Mouse (Mus musculus) hindbrain, embryonic 11.5 days (tissue): ENCODE measurements at regions not wholly inside any gene's neighbourhood (a gene's known extent, or its start where the extent isn't known, plus 50 kb on each side); places are given as distances from the start of the nearest gene placed in this dataset.

Experiments
- ATAC-seq: fragments of 200-750 bp; cut with Nextera tagmentation; 2 replicates; pipeline ENCODE4 v1.8.0; 2017; ENCODE audit warnings: mild to moderate bottlenecking, moderate TSS enrichment, moderate library complexity; ENCODE audit not compliant: low FRiP score
- DNase-seq: peaks from one replicate; pipeline ENCODE4 v3.0.0-alpha.2; 2015; ENCODE audit warnings: low spot score
- H3K27ac ChIP-seq: fragments of 300-500 bp; sonication (generic); 2 replicates; pipeline ENCODE4 v1.5.1; 2014; ENCODE audit warnings: mild to moderate bottlenecking, low read depth, low read length
- H3K27me3 ChIP-seq: fragments of 300-500 bp; sonication (generic); 2 replicates; pipeline ENCODE4 v1.6.1; 2014; ENCODE audit warnings: mild to moderate bottlenecking, low read length, moderate library complexity, mixed read lengths; ENCODE audit not compliant: control insufficient read depth, insufficient read depth
- H3K36me3 ChIP-seq: fragments of 300-500 bp; sonication (generic); 2 replicates; pipeline ENCODE4 v1.6.1; 2014; ENCODE audit warnings: mild to moderate bottlenecking, low read length, moderate library complexity, mixed read lengths; ENCODE audit not compliant: control insufficient read depth, insufficient read depth
- H3K4me1 ChIP-seq: fragments of 300-500 bp; sonication (generic); replicated peaks from 2 replicates; pipeline ENCODE4 v1.6.1; 2014; ENCODE audit warnings: low read length, mixed read lengths; ENCODE audit not compliant: control insufficient read depth, insufficient read depth
- H3K4me2 ChIP-seq: fragments of 300-500 bp; sonication (generic); replicated peaks from 2 replicates; pipeline ENCODE4 v1.6.1; 2014; ENCODE audit warnings: mild to moderate bottlenecking, low read depth, low read length
- H3K4me3 ChIP-seq: fragments of 300-500 bp; sonication (generic); 2 replicates; pipeline ENCODE4 v1.5.1; 2014; ENCODE audit warnings: low read depth, low read length
- H3K9ac ChIP-seq: fragments of 300-500 bp; sonication (generic); 2 replicates; pipeline ENCODE4 v1.6.1; 2014; ENCODE audit warnings: low read depth, low read length
- H3K9me3 ChIP-seq: fragments of 300-500 bp; sonication (generic); 2 replicates; pipeline ENCODE4 v1.6.1; 2016; ENCODE audit warnings: low read length; ENCODE audit not compliant: control insufficient read depth
- WGBS: fragments of 180-500 bp; shearing (Covaris S2); extraction: QIAGEN DNeasy Blood & Tissue Kit; methylation state at CpG from one replicate; pipeline ENCODE4 v1.1.7; 2014; 5-methylcytosine and 5-hydroxymethylcytosine counted together

- no peaks in the 10 kb centered on the region for H3K27me3 ChIP-seq
- peak; percentile 91 for DNase-seq
- no peaks in the 10 kb centered on the region for H3K36me3 ChIP-seq
- ATAC-seq = peak; percentile 93
- H3K9me3 ChIP-seq = no peaks in the 10 kb centered on the region
- peaks cover 2% of the 10 kb centered on the region for H3K4me1 ChIP-seq
- no peak overlapping the region for H3K9ac ChIP-seq
- no peak overlapping the region for H3K4me3 ChIP-seq
- WGBS = 3% methylated on average over 18 of the region's 18 CpGs
- H3K4me2 ChIP-seq = no peak overlapping the region
- H3K27ac ChIP-seq = no peak overlapping the region
These were observed 163.8 kb downstream of the Ttc8 start for GRCm38 (mm10) chr12:99084144-99084543.

- Histone ChIP-seq H3K36me3 (no peaks in the 10 kb centered on the region), H3K4me2 (no peak overlapping the region), H3K9ac (no peak overlapping the region), H3K9me3 (no peaks in the 10 kb centered on the region), H3K27ac (no peak overlapping the region; the same call in 1 of the 2 replicates), H3K4me3 (no peak overlapping the region), H3K4me1 (peaks cover 2% of the 10 kb centered on the region), H3K27me3 (no peaks in the 10 kb centered on the region)
- DNase-seq (peak; percentile 42), ATAC-seq (peak; percentile 33; the same call in 1 of the 2 replicates)
- WGBS = 44% methylated on average over 8 of the region's 8 CpGs
These were observed 166.9 kb downstream of the Ttc8 start for GRCm38 (mm10) chr12:99087286-99087685.

GRCm38 (mm10) chr12:99091770-99092169 is 171.4 kb downstream of the Ttc8 start:
- H3K9me3 ChIP-seq = no peaks in the 10 kb centered on the region
- ATAC-seq = no peak
- peaks cover 2% of the 10 kb centered on the region for H3K4me1 ChIP-seq

GRCm38 (mm10) chr12:99093151-99093550 is 172.8 kb downstream of the Ttc8 start:
- Histone ChIP-seq H3K36me3 (no peaks in the 10 kb centered on the region), H3K9me3 (no peaks in the 10 kb centered on the region), H3K27me3 (no peaks in the 10 kb centered on the region), H3K9ac (no peak overlapping the region), H3K4me1 (no peaks in the 10 kb centered on the region), H3K4me3 (no peak overlapping the region), H3K27ac (no peak overlapping the region), H3K4me2 (no peak overlapping the region)
- ATAC-seq = no peak
- no peak for DNase-seq
- 67% methylated on average over 3 of the region's 3 CpGs for WGBS

More at GRCm38 (mm10) chr12:99091770-99092169, 171.4 kb downstream of the Ttc8 start:
- Histone ChIP-seq H3K27me3 (no peaks in the 10 kb centered on the region), H3K36me3 (no peaks in the 10 kb centered on the region), H3K27ac (no peak overlapping the region), H3K4me3 (no peak overlapping the region), H3K4me2 (no peak overlapping the region), H3K9ac (no peak overlapping the region)
- DNase-seq = no peak
- 79% methylated on average over 4 of the region's 4 CpGs for WGBS

- H3K36me3 ChIP-seq = no peaks in the 10 kb centered on the region
- no peaks in the 10 kb centered on the region for H3K9me3 ChIP-seq
- no peak overlapping the region for H3K27ac ChIP-seq
- H3K27me3 ChIP-seq = no peaks in the 10 kb centered on the region
- WGBS = 83% methylated on average over 6 of the region's 6 CpGs
- no peak overlapping the region for H3K4me3 ChIP-seq
- ATAC-seq = no peak
- H3K4me1 ChIP-seq = no peaks in the 10 kb centered on the region
- no peak for DNase-seq
- H3K4me2 ChIP-seq = no peak overlapping the region
- H3K9ac ChIP-seq = no peak overlapping the region
These were observed 173.6 kb downstream of the Ttc8 start for GRCm38 (mm10) chr12:99093989-99094388.

- no peaks in the 10 kb centered on the region for H3K9me3 ChIP-seq
- peak; percentile 93 for DNase-seq
- no peak overlapping the region for H3K4me2 ChIP-seq
- H3K36me3 ChIP-seq = no peaks in the 10 kb centered on the region
- H3K4me3 ChIP-seq = no peak overlapping the region
- ATAC-seq = peak; percentile 76
- no peak overlapping the region for H3K27ac ChIP-seq
- no peaks in the 10 kb centered on the region for H3K27me3 ChIP-seq
- no peak overlapping the region for H3K9ac ChIP-seq
- no peaks in the 10 kb centered on the region for H3K4me1 ChIP-seq
- WGBS = 40% methylated on average over 14 of the region's 14 CpGs
These were observed 176.7 kb downstream of the Ttc8 start for GRCm38 (mm10) chr12:99096930-99097617.

- 94% methylated on average over 17 of the region's 17 CpGs for WGBS
- ATAC-seq (no peak), DNase-seq (no peak)
- Histone ChIP-seq H3K9me3 (no peaks in the 10 kb centered on the region), H3K4me1 (no peaks in the 10 kb centered on the region), H3K27ac (no peak overlapping the region), H3K4me2 (no peak overlapping the region), H3K36me3 (no peaks in the 10 kb centered on the region), H3K9ac (no peak overlapping the region), H3K27me3 (no peaks in the 10 kb centered on the region), H3K4me3 (no peak overlapping the region)
These were observed 177.3 kb downstream of the Ttc8 start for GRCm38 (mm10) chr12:99097618-99098066.

GRCm38 (mm10) chr12:99099881-99100280 is 179.5 kb downstream of the Ttc8 start:
- DNase-seq (no peak), ATAC-seq (no peak)
- H3K27me3 ChIP-seq = no peaks in the 10 kb centered on the region
- H3K4me1 ChIP-seq = no peaks in the 10 kb centered on the region
- no peak overlapping the region for H3K4me3 ChIP-seq
- H3K36me3 ChIP-seq = no peaks in the 10 kb centered on the region
- H3K9ac ChIP-seq = no peak overlapping the region
- H3K9me3 ChIP-seq = no peaks in the 10 kb centered on the region; the same call in 1 of the 2 replicates
- no peak overlapping the region for H3K4me2 ChIP-seq
- 87% methylated on average over 7 of the region's 7 CpGs for WGBS
- H3K27ac ChIP-seq = no peak overlapping the region

GRCm38 (mm10) chr12:99108616-99109015 is 188.2 kb downstream of the Ttc8 start:
- Histone ChIP-seq H3K4me1 (no peaks in the 10 kb centered on the region), H3K9ac (no peak overlapping the region), H3K9me3 (no peaks in the 10 kb centered on the region; the same call in 1 of the 2 replicates), H3K36me3 (no peaks in the 10 kb centered on the region), H3K4me2 (no peak overlapping the region), H3K27me3 (no peaks in the 10 kb centered on the region), H3K27ac (no peak overlapping the region), H3K4me3 (no peak overlapping the region)
- DNase-seq (no peak), ATAC-seq (no peak)
- 91% methylated on average over 5 of the region's 5 CpGs for WGBS
